Mouse (Mus musculus): ENCODE results near the gene Mad1l1.
A peak's percentile ranks its signal among the peaks of the same experiment; 100 is the strongest.
"Not testable (repeated sequence)": the region's sequence is repeated elsewhere in the genome, so short reads cannot be mapped to it uniquely, and the experiment has no call there.

The Mad1l1 gene

GRCm38 (mm10) chr5:140008523-140008806, 312.9 kb downstream of the Mad1l1 start:
- no peak for DNase-seq (ENCODE audit: low read depth)

DNA sequence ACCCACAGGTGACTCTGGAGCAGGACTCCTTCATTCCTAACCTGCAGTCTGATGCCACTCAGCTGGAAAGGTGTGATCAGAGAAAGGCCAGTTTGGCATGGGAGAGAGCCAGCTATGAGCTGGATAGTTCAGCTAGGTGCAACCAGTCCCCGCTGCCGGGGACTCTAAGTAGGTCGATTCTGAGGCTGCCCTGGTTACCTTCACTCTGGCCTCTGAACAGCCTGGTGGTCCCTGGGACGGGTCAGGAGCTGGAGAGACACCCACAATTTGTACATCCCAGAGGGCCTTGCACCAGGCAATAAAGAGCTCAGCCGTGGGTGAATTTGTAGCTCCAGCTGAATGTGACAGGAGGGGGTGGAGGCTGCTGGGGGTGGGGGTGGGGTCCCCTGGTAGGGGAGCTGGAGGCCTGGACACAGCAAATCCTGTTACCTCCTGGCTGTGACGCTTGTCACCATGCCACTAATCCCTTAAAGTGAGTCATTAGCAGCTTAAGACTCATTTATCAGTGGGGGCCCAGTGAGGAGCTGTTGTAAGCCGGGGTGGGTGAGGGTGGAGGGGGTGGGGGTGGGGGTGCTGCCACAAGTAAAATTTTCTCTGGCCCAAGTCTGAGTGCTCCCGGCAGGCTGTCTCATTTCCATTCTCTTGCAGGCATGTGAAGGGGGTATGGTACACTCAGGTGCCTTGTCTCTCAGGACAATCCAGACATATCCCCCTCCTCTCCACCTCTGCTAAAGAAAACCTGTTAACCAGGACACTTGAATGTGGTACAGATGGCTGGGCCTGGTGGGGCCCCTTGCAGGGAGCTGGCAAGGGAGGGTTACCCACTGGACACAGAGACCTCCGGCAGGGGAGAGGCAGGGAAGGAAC, 313.5 kb downstream of the Mad1l1 start:
- DNase-seq (ENCODE audit: low read depth): no peak

DNA sequence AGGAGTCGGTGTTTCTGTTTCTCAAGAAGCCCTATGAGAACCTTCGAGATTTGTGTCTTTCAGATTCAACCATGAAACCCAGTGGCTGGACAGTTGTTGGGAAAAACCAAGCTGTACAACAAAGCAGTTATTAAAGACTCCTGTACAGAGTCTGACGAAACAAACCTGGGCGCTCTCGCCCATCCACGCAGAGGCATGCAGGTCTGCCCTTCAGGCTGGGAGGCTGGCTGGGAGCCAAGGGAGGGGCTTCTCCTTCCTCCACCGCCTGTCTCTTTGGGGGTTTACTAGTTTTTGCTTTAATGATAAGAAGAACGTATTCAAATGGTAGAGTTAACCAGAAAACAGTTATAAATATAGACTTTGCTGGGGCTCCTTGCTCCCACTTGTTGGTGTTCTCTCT, 314.5 kb downstream of the Mad1l1 start:
- DNase-seq (ENCODE audit: low read depth): no peak

GRCm38 (mm10) chr5:140002541-140002940, 318.8 kb downstream of the Mad1l1 start:
- no peak for DNase-seq (ENCODE audit: low read depth)

GRCm38 (mm10) chr5:139998916-139999315, 322.4 kb downstream of the Mad1l1 start:
- DNase-seq (ENCODE audit: low read depth): no peak

- not testable (repeated sequence) for DNase-seq (ENCODE audit: low read depth)
Observed at GRCm38 (mm10) chr5:139998321-139998720, 323.0 kb downstream of the Mad1l1 start.

DNA sequence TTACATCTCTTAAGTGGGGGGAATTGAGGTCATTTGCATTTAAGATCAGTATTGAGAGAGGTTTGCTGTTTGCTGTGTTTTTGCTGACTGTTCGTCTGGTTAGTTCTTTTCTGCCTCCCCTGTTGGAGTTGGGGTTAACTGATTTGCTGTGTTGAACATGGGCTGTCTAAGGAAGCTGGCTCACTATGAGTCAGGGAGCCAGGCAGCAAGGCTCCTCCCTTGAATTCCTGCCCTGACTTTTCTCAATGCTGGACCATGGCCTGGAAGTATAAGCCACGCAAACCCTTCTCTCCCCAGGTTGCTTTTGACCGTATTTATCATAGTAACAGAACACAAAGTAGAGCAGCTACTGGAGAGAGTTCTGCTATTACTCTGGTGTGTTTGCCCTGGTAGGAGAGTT, 329.8 kb downstream of the Mad1l1 start:
- peak; percentile 5 for DNase-seq (ENCODE audit: low read depth)

- no peak for DNase-seq (ENCODE audit: low read depth)
Observed at GRCm38 (mm10) chr5:139985073-139985746, 336.1 kb downstream of the Mad1l1 start.

- DNase-seq (ENCODE audit: low read depth): no peak
Observed at GRCm38 (mm10) chr5:139981976-139982375, 339.4 kb downstream of the Mad1l1 start.

GRCm38 (mm10) chr5:139979371-139979770, 342.0 kb downstream of the Mad1l1 start:
- no peak for DNase-seq (ENCODE audit: low read depth)

- DNase-seq (ENCODE audit: low read depth): peak; percentile 45
Observed at GRCm38 (mm10) chr5:139978525-139979276, 342.7 kb downstream of the Mad1l1 start.

- DNase-seq (ENCODE audit: low read depth): no peak
Observed at GRCm38 (mm10) chr5:139977476-139977875, 343.9 kb downstream of the Mad1l1 start.

DNA sequence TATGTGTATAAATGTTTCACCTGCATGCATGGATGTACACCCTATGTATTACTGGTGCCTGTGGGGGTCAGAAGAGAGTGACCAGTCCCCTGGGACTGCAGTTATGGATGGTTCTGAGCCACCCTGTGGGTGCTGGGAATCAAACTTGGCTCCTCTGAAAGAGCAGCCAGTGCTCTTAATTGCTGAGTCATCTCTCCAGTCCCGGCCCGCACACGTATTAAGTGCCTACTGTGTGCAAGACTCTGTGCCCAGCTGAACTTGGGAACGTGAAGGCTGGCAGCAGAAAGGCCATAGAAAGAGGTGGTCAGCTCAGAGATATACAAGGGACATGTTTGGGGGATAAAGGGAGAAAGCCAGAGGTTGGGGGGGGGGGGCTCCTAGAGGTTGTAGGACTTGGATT, 344.8 kb downstream of the Mad1l1 start:
- DNase-seq (ENCODE audit: low read depth): no peak

GRCm38 (mm10) chr5:139970186-139970631, 351.1 kb downstream of the Mad1l1 start:
- peak; percentile 58 for DNase-seq (ENCODE audit: low read depth)

- no peak for DNase-seq (ENCODE audit: low read depth)
Observed at GRCm38 (mm10) chr5:139969151-139969948, 352.0 kb downstream of the Mad1l1 start.

DNA sequence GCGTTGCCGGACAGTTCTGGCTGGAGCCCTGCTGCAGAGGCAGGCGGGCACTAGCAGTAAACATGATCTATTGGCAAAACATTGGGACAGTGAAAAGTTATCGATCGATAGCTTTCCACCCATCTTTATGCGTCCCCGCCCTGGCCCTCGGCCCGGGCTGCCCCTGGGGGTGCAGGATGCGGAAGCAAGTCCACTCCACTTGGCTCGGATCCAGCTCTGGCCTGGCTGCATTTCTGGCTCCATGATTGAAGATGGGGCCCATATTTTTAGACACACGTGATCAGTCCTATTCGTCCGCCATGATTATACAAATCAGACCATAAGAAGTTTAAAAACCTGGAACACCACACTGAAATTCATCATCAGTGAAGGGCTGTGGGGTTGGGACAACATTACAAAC, 355.8 kb downstream of the Mad1l1 start:
- no peak for DNase-seq (ENCODE audit: low read depth)

DNA sequence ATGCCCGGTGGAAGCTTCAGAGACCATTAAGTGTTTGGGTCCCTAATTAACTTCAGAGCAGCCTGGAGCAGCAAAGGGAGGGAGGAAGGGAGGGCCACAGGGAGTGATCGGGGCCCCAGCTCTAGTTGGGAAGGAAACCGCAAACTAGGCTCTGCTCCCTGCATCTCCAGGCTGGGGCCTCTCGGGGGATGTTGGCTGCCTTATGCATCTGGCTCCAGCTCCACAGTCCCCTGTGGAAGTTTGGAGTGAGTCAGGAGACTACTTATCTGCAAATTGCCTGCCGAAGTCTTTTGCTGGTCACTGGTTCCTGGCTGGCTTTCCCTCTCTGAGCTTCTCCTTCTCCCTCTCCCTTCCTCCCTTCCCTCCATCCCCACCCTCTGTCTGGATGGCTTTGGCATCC, 357.0 kb downstream of the Mad1l1 start:
- no peak for DNase-seq (ENCODE audit: low read depth)

- DNase-seq (ENCODE audit: low read depth): no peak
Observed at GRCm38 (mm10) chr5:139959741-139960140, 361.6 kb downstream of the Mad1l1 start.
